Mouse (Mus musculus): ENCODE results near the gene Map3k3. TPM values are rescaled to one million over a fixed set of nuclear protein-coding genes. Genes with fewer than 3 reads are reported as not detected.
A peak's percentile ranks its signal among the peaks of the same experiment; 100 is the strongest.
"Not testable (repeated sequence)": the region's sequence is repeated elsewhere in the genome, so short reads cannot be mapped to it uniquely, and the experiment has no call there.

The Map3k3 gene
- polyA plus RNA-seq, 1 experiment from 2014 or later, result 28.2 TPM

- Histone ChIP-seq H3K4me2 (no peak overlapping the region), H3K4me1 (peaks cover 3% of the 10 kb centered on the region; the same call in 1 of the 2 replicates), H3K27ac (no peak overlapping the region; the same call in 1 of the 2 replicates), H3K4me3 (no peak overlapping the region), H3K36me3 (0 out of 2 replicates have a peak, but pooled peaks cover 2% of the 10 kb centered on the region), H3K27me3 (no peaks in the 10 kb centered on the region), H3K9me3 (no peaks in the 10 kb centered on the region), H3K9ac (no peak overlapping the region)
- ATAC-seq (ENCODE audit: borderline replicate concordance, extremely low read depth, low FRiP score, low TSS enrichment), result no peak
- WGBS, result 82% methylated on average over 1 of the region's 1 CpGs
These were observed 13.8 kb downstream of the Map3k3 start for GRCm38 (mm10) chr11:106098223-106098622.

- H3K4me2 ChIP-seq, result no peak overlapping the region
- H3K36me3 ChIP-seq, result peaks cover 2% of the 10 kb centered on the region; the same call in 1 of the 2 replicates
- H3K27me3 ChIP-seq, result no peaks in the 10 kb centered on the region
- no peak overlapping the region for H3K9ac ChIP-seq
- H3K4me1 ChIP-seq, result peaks cover 3% of the 10 kb centered on the region; the same call in 1 of the 2 replicates
- no peak overlapping the region for H3K27ac ChIP-seq
- 88% methylated on average over 3 of the region's 3 CpGs for WGBS
- H3K4me3 ChIP-seq, result no peak overlapping the region
- H3K9me3 ChIP-seq, result no peaks in the 10 kb centered on the region
- no peak for ATAC-seq (ENCODE audit: borderline replicate concordance, extremely low read depth, low FRiP score, low TSS enrichment)
These were observed 18.5 kb downstream of the Map3k3 start for GRCm38 (mm10) chr11:106102866-106103265.

- Histone ChIP-seq H3K36me3 (peaks cover 5% of the 10 kb centered on the region; the same call in 1 of the 2 replicates), H3K4me3 (no peak overlapping the region), H3K9me3 (no peaks in the 10 kb centered on the region), H3K27ac (no peak overlapping the region), H3K4me2 (no peak overlapping the region), H3K27me3 (no peaks in the 10 kb centered on the region), H3K9ac (no peak overlapping the region), H3K4me1 (no peaks in the 10 kb centered on the region)
- 70% methylated on average over 7 of the region's 8 CpGs for WGBS
- no peak for ATAC-seq (ENCODE audit: borderline replicate concordance, extremely low read depth, low FRiP score, low TSS enrichment)
These were observed 21.7 kb downstream of the Map3k3 start for GRCm38 (mm10) chr11:106106047-106106587.

GRCm38 (mm10) chr11:106111688-106112087, 27.3 kb downstream of the Map3k3 start:
- no peak overlapping the region for H3K27ac ChIP-seq
- H3K4me2 ChIP-seq, result no peak overlapping the region
- no peak for ATAC-seq (ENCODE audit: borderline replicate concordance, extremely low read depth, low FRiP score, low TSS enrichment)
- H3K36me3 ChIP-seq, result peaks cover 41% of the 10 kb centered on the region
- H3K9me3 ChIP-seq, result no peaks in the 10 kb centered on the region
- no peaks in the 10 kb centered on the region for H3K27me3 ChIP-seq
- no peaks in the 10 kb centered on the region for H3K4me1 ChIP-seq
- no peak overlapping the region for H3K9ac ChIP-seq
- H3K4me3 ChIP-seq, result no peak overlapping the region

- 95% methylated on average over 5 of the region's 5 CpGs for WGBS
- no peak overlapping the region for H3K4me2 ChIP-seq
- H3K27ac ChIP-seq, result peak overlapping the region; percentile 35
- H3K9me3 ChIP-seq, result no peaks in the 10 kb centered on the region
- H3K36me3 ChIP-seq, result peaks cover 59% of the 10 kb centered on the region
- no peaks in the 10 kb centered on the region for H3K4me1 ChIP-seq
- no peak overlapping the region for H3K4me3 ChIP-seq
- no peak for ATAC-seq (ENCODE audit: borderline replicate concordance, extremely low read depth, low FRiP score, low TSS enrichment)
- no peak overlapping the region for H3K9ac ChIP-seq
- H3K27me3 ChIP-seq, result no peaks in the 10 kb centered on the region
These were observed 37.8 kb downstream of the Map3k3 start for GRCm38 (mm10) chr11:106122221-106122620.

- no peak for ATAC-seq (ENCODE audit: borderline replicate concordance, extremely low read depth, low FRiP score, low TSS enrichment)
These were observed 38.3 kb downstream of the Map3k3 start for GRCm38 (mm10) chr11:106122736-106123135.

GRCm38 (mm10) chr11:106124784-106125183, 40.4 kb downstream of the Map3k3 start:
- H3K4me2 ChIP-seq, result no peak overlapping the region
- no peak for ATAC-seq (ENCODE audit: borderline replicate concordance, extremely low read depth, low FRiP score, low TSS enrichment)
- H3K4me3 ChIP-seq, result no peak overlapping the region
- H3K36me3 ChIP-seq, result peaks cover 44% of the 10 kb centered on the region
- no peak overlapping the region for H3K27ac ChIP-seq
- no peak overlapping the region for H3K9ac ChIP-seq
- 72% methylated on average over 4 of the region's 4 CpGs for WGBS
- H3K27me3 ChIP-seq, result no peaks in the 10 kb centered on the region
- no peaks in the 10 kb centered on the region for H3K4me1 ChIP-seq
- H3K9me3 ChIP-seq, result no peaks in the 10 kb centered on the region

More at GRCm38 (mm10) chr11:106122736-106123135, 38.3 kb downstream of the Map3k3 start:
- Histone ChIP-seq H3K27ac (peak overlapping the region; percentile 35), H3K9ac (no peak overlapping the region), H3K27me3 (no peaks in the 10 kb centered on the region), H3K4me3 (no peak overlapping the region), H3K4me1 (no peaks in the 10 kb centered on the region), H3K36me3 (peaks cover 54% of the 10 kb centered on the region), H3K9me3 (no peaks in the 10 kb centered on the region), H3K4me2 (no peak overlapping the region)
- WGBS, result 70% methylated on average over 3 of the region's 3 CpGs

GRCm38 (mm10) chr11:106125827-106126226, 41.4 kb downstream of the Map3k3 start:
- Histone ChIP-seq H3K4me2 (no peak overlapping the region), H3K27me3 (no peaks in the 10 kb centered on the region), H3K36me3 (peaks cover 49% of the 10 kb centered on the region), H3K4me1 (no peaks in the 10 kb centered on the region), H3K27ac (no peak overlapping the region), H3K4me3 (no peak overlapping the region), H3K9ac (no peak overlapping the region), H3K9me3 (no peaks in the 10 kb centered on the region)
- ATAC-seq (ENCODE audit: borderline replicate concordance, extremely low read depth, low FRiP score, low TSS enrichment), result no peak
- WGBS, result 52% methylated on average over 1 of the region's 1 CpGs

GRCm38 (mm10) chr11:106126727-106127373, 42.4 kb downstream of the Map3k3 start:
- 88% methylated on average over 5 of the region's 6 CpGs for WGBS
- not testable (repeated sequence) for ATAC-seq (ENCODE audit: borderline replicate concordance, extremely low read depth, low FRiP score, low TSS enrichment); H3K27ac ChIP-seq; H3K9ac ChIP-seq; H3K9me3 ChIP-seq; H3K4me3 ChIP-seq; H3K4me1 ChIP-seq; H3K4me2 ChIP-seq; H3K27me3 ChIP-seq
- H3K36me3 ChIP-seq, result peaks cover 50% of the 10 kb centered on the region

- Histone ChIP-seq H3K27ac (no peak overlapping the region), H3K4me1 (peaks cover 5% of the 10 kb centered on the region), H3K4me3 (no peak overlapping the region), H3K4me2 (no peak overlapping the region), H3K36me3 (peaks cover 47% of the 10 kb centered on the region), H3K27me3 (no peaks in the 10 kb centered on the region), H3K9ac (no peak overlapping the region), H3K9me3 (no peaks in the 10 kb centered on the region)
- WGBS, result 80% methylated on average over 1 of the region's 1 CpGs
- no peak for ATAC-seq (ENCODE audit: borderline replicate concordance, extremely low read depth, low FRiP score, low TSS enrichment)
These were observed 45.1 kb downstream of the Map3k3 start for GRCm38 (mm10) chr11:106129477-106129876.

GRCm38 (mm10) chr11:106132516-106132915, 48.1 kb downstream of the Map3k3 start:
- Histone ChIP-seq H3K9ac (no peak overlapping the region), H3K4me2 (no peak overlapping the region), H3K4me1 (peaks cover 17% of the 10 kb centered on the region), H3K9me3 (no peaks in the 10 kb centered on the region), H3K36me3 (peaks cover 35% of the 10 kb centered on the region; the same call in 1 of the 2 replicates), H3K4me3 (no peak overlapping the region), H3K27ac (no peak overlapping the region), H3K27me3 (no peaks in the 10 kb centered on the region)
- WGBS, result 95% methylated on average over 5 of the region's 5 CpGs
- no peak for ATAC-seq (ENCODE audit: borderline replicate concordance, extremely low read depth, low FRiP score, low TSS enrichment)

Data from lung, embryonic 15.5 days (tissue).